Mouse (Mus musculus): ENCODE results near the gene Cyp27a1.

DNA sequence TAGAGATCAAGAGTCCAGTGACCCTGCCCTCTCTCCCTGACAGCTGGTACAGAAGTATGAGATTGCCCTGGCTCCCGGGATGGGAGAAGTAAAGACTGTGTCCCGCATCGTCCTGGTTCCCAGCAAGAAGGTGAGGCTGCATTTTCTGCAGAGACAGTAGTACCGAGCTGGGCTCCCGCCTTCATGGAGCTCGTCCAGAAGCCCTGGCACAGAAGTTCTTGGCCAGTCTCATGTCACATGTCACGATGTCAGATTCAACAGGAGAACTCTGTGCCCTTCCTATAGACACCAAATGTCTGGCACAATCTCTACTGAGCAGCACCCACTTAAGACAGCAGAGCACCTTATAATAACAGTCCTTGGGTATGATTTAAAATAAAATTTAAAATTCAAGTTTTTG is 24.1 kb downstream of the Cyp27a1 start:
- TF ChIP-seq HCFC1 (IDR thresholded peaks at IDR 0.05; ENCODE audit: borderline replicate concordance, insufficient read depth, low read length) = no peak
- no peak for TF ChIP-seq MAFK (IDR thresholded peaks at IDR 0.05; ENCODE audit: insufficient read depth, low read depth, low read length)
- no peak for TF ChIP-seq ZC3H11A (IDR thresholded peaks at IDR 0.05; ENCODE audit: borderline replicate concordance, low read depth, low read length)

Data from ES-E14 (cell line).